Mouse (Mus musculus) embryonic facial prominence, embryonic 10.5 days (tissue): ENCODE data around the gene Ppih. TPM values are rescaled to one million over a fixed set of nuclear protein-coding genes. Genes with fewer than 3 reads are reported as not detected.
"Not testable (repeated sequence)": the region's sequence is repeated elsewhere in the genome, so short reads cannot be mapped to it uniquely, and the experiment has no call there.

Experiments used
- DNase-seq: peaks from one replicate; pipeline ENCODE4 v3.0.0-alpha.2; 2017; ENCODE audit warnings: low spot score
- H3K27ac ChIP-seq: fragments of 300-500 bp; sonication (generic); replicated peaks from 2 replicates; pipeline ENCODE4 v1.5.1; 2016; ENCODE audit warnings: mild to moderate bottlenecking
- H3K27me3 ChIP-seq: fragments of 300-500 bp; sonication (generic); replicated peaks from 2 replicates; pipeline ENCODE4 v1.6.1; 2016; ENCODE audit warnings: low read depth, mild to moderate bottlenecking; ENCODE audit not compliant: poor library complexity, severe bottlenecking
- H3K36me3 ChIP-seq: fragments of 300-500 bp; sonication (generic); replicated peaks from 2 replicates; pipeline ENCODE4 v1.6.1; 2016; ENCODE audit warnings: mild to moderate bottlenecking, moderate library complexity
- H3K4me1 ChIP-seq: fragments of 300-500 bp; sonication (generic); 2 replicates; pipeline ENCODE4 v1.6.1; 2016
- H3K4me3 ChIP-seq: fragments of 300-500 bp; sonication (generic); 2 replicates; pipeline ENCODE4 v1.5.1; 2016; ENCODE audit warnings: mild to moderate bottlenecking, moderate library complexity
- H3K9me3 ChIP-seq: fragments of 300-500 bp; sonication (generic); 2 replicates; pipeline ENCODE4 v1.6.1; 2016; ENCODE audit warnings: mild to moderate bottlenecking
- WGBS: fragments of 180-500 bp; shearing (Covaris S2); methylation state at CpG from one replicate; pipeline ENCODE4 v1.1.7; 2016; 5-methylcytosine and 5-hydroxymethylcytosine counted together
- polyA plus RNA-seq: library from polyadenylated mRNA; unstranded; fragments of >200 nt; fragmentation: Nextera tagmentation; extraction: Ambion mirVana; gene quantifications from 2 replicates; pipeline ENCODE4 v1.2.1, GENCODE M21; 2016

Ppih gene
- polyA plus RNA-seq, 1 experiment from 2014 or later, result 150 TPM

- DNase-seq, result no peak
- 91% methylated on average over 8 of the region's 8 CpGs for WGBS
- Histone ChIP-seq H3K4me3 (no peak overlapping the region), H3K36me3 (peaks cover 40% of the 10 kb centered on the region), H3K4me1 (no peaks in the 10 kb centered on the region), H3K27me3 (no peaks in the 10 kb centered on the region), H3K27ac (no peak overlapping the region), H3K9me3 (no peaks in the 10 kb centered on the region)
These were observed 17.1 kb downstream of the Ppih start for GRCm38 (mm10) chr4:119303291-119303690.

GRCm38 (mm10) chr4:119301777-119302176, 18.6 kb downstream of the Ppih start:
- H3K27ac ChIP-seq, result no peak overlapping the region
- no peaks in the 10 kb centered on the region for H3K4me1 ChIP-seq
- no peaks in the 10 kb centered on the region for H3K9me3 ChIP-seq
- H3K27me3 ChIP-seq, result no peaks in the 10 kb centered on the region
- DNase-seq, result no peak
- 83% methylated on average over 3 of the region's 3 CpGs for WGBS
- H3K4me3 ChIP-seq, result no peak overlapping the region
- peaks cover 24% of the 10 kb centered on the region for H3K36me3 ChIP-seq

GRCm38 (mm10) chr4:119300761-119301160, 19.6 kb downstream of the Ppih start:
- no peaks in the 10 kb centered on the region for H3K27me3 ChIP-seq
- no peak overlapping the region for H3K27ac ChIP-seq
- no peak overlapping the region for H3K4me3 ChIP-seq
- peaks cover under 1% of the 10 kb centered on the region; the same call in 1 of the 2 replicates for H3K4me1 ChIP-seq
- no peaks in the 10 kb centered on the region for H3K9me3 ChIP-seq
- no peak for DNase-seq
- H3K36me3 ChIP-seq, result peaks cover 14% of the 10 kb centered on the region
- WGBS, result 93% methylated on average over 3 of the region's 3 CpGs

GRCm38 (mm10) chr4:119297361-119297760, 23.0 kb downstream of the Ppih start:
- Histone ChIP-seq H3K4me1 (peaks cover 13% of the 10 kb centered on the region), H3K36me3 (peaks cover 9% of the 10 kb centered on the region), H3K27me3 (no peaks in the 10 kb centered on the region), H3K9me3 (no peaks in the 10 kb centered on the region), H3K4me3 (no peak overlapping the region), H3K27ac (no peak overlapping the region)
- 72% methylated on average over 2 of the region's 2 CpGs for WGBS
- no peak for DNase-seq

GRCm38 (mm10) chr4:119295134-119295453, 25.3 kb downstream of the Ppih start:
- H3K36me3 ChIP-seq, result peaks cover 27% of the 10 kb centered on the region
- DNase-seq, result peak; percentile 19
- WGBS, result 12% methylated on average over 6 of the region's 6 CpGs
- H3K4me1 ChIP-seq, result peaks cover 27% of the 10 kb centered on the region
- no peaks in the 10 kb centered on the region for H3K9me3 ChIP-seq
- H3K27me3 ChIP-seq, result no peaks in the 10 kb centered on the region
- H3K27ac ChIP-seq, result peak overlapping the region; percentile 98
- H3K4me3 ChIP-seq, result peak overlapping the region; percentile 82

- under 1% methylated on average over 61 of the region's 61 CpGs for WGBS
- Histone ChIP-seq H3K4me3 (peak within 1 kb of the TSS; percentile 82), H3K36me3 (peaks cover 33% of the 10 kb centered on the region), H3K4me1 (peaks cover 27% of the 10 kb centered on the region), H3K27ac (peak within 1 kb of the TSS; percentile 98), H3K9me3 (no peaks in the 10 kb centered on the region), H3K27me3 (no peaks in the 10 kb centered on the region)
- DNase-seq, result peak; percentile 99
These were observed 25.8 kb downstream of the Ppih start, which contains the start of gene Ybx1 for GRCm38 (mm10) chr4:119294415-119295133. Gene Ybx1 (minus strand): TSS chr4:119294604.

- peak; percentile 72 for DNase-seq
- under 1% methylated on average over 78 of the region's 80 CpGs for WGBS
- H3K9me3 ChIP-seq, result no peaks in the 10 kb centered on the region
- peaks cover 39% of the 10 kb centered on the region for H3K36me3 ChIP-seq
- H3K27ac ChIP-seq, result peak overlapping the region; percentile 98
- H3K4me3 ChIP-seq, result peak overlapping the region; percentile 82
- H3K27me3 ChIP-seq, result no peaks in the 10 kb centered on the region
- H3K4me1 ChIP-seq, result peaks cover 27% of the 10 kb centered on the region
These were observed 26.6 kb downstream of the Ppih start for GRCm38 (mm10) chr4:119293574-119294258.

GRCm38 (mm10) chr4:119292771-119293573, 27.4 kb downstream of the Ppih start:
- Histone ChIP-seq H3K36me3 (peaks cover 47% of the 10 kb centered on the region), H3K9me3 (no peaks in the 10 kb centered on the region), H3K27me3 (no peaks in the 10 kb centered on the region), H3K4me1 (peaks cover 27% of the 10 kb centered on the region), H3K4me3 (peak overlapping the region; percentile 82), H3K27ac (peak overlapping the region; percentile 98)
- peak; percentile 56 for DNase-seq
- WGBS, result 3% methylated on average over 24 of the region's 24 CpGs

- H3K27me3 ChIP-seq, result no peaks in the 10 kb centered on the region
- H3K27ac ChIP-seq, result no peak overlapping the region
- H3K4me3 ChIP-seq, result peak overlapping the region; percentile 82
- no peak for DNase-seq
- WGBS, result 93% methylated on average over 1 of the region's 1 CpGs
- H3K9me3 ChIP-seq, result no peaks in the 10 kb centered on the region
- H3K4me1 ChIP-seq, result peaks cover 27% of the 10 kb centered on the region
- H3K36me3 ChIP-seq, result peaks cover 57% of the 10 kb centered on the region
These were observed 28.4 kb downstream of the Ppih start for GRCm38 (mm10) chr4:119291921-119292320.

- no peak for DNase-seq
- no peaks in the 10 kb centered on the region; the same call in 1 of the 2 replicates for H3K4me1 ChIP-seq
- H3K4me3 ChIP-seq, result no peak overlapping the region
- no peaks in the 10 kb centered on the region for H3K27me3 ChIP-seq
- H3K36me3 ChIP-seq, result peaks cover 96% of the 10 kb centered on the region
- no peak overlapping the region for H3K27ac ChIP-seq
- WGBS, result 90% methylated on average over 2 of the region's 2 CpGs
- no peaks in the 10 kb centered on the region for H3K9me3 ChIP-seq
These were observed 35.0 kb downstream of the Ppih start for GRCm38 (mm10) chr4:119285336-119285735.

GRCm38 (mm10) chr4:119284861-119285260, 35.5 kb downstream of the Ppih start:
- H3K4me3 ChIP-seq, result no peak overlapping the region
- no peaks in the 10 kb centered on the region for H3K9me3 ChIP-seq
- no peaks in the 10 kb centered on the region for H3K27me3 ChIP-seq
- peaks cover 96% of the 10 kb centered on the region for H3K36me3 ChIP-seq
- no peaks in the 10 kb centered on the region; the same call in 1 of the 2 replicates for H3K4me1 ChIP-seq
- 91% methylated on average over 1 of the region's 1 CpGs for WGBS
- DNase-seq, result no peak
- no peak overlapping the region for H3K27ac ChIP-seq

GRCm38 (mm10) chr4:119278784-119279183, 41.6 kb downstream of the Ppih start:
- peaks cover 97% of the 10 kb centered on the region for H3K36me3 ChIP-seq
- not testable (repeated sequence) for H3K27ac ChIP-seq, H3K4me3 ChIP-seq, DNase-seq, H3K4me1 ChIP-seq, H3K9me3 ChIP-seq, H3K27me3 ChIP-seq
- 91% methylated on average over 15 of the region's 15 CpGs for WGBS
